Mouse (Mus musculus) lung, embryonic 15.5 days (tissue): ENCODE measurements around the gene Slc4a4. TPM values are rescaled to one million over a fixed set of nuclear protein-coding genes. Genes with fewer than 3 reads are reported as not detected.

ENCODE experiments used
- ATAC-seq: fragments of 200-750 bp; cut with Nextera tagmentation; 2 replicates; pipeline ENCODE4 v1.8.0; 2017; ENCODE audit warnings: moderate number of reproducible peaks, borderline replicate concordance; ENCODE audit not compliant: low FRiP score, low TSS enrichment; ENCODE audit errors: extremely low read depth
- H3K27ac ChIP-seq: fragments of 300-500 bp; sonication (generic); 2 replicates; pipeline ENCODE4 v1.5.1; 2015; ENCODE audit warnings: moderate library complexity, mild to moderate bottlenecking, inconsistent platforms
- H3K27me3 ChIP-seq: fragments of 300-500 bp; sonication (generic); 2 replicates; pipeline ENCODE4 v1.6.1; 2015; ENCODE audit warnings: inconsistent platforms
- H3K36me3 ChIP-seq: fragments of 300-500 bp; sonication (generic); 2 replicates; pipeline ENCODE4 v1.6.1; 2015; ENCODE audit warnings: inconsistent platforms
- H3K4me1 ChIP-seq: fragments of 300-500 bp; sonication (generic); 2 replicates; pipeline ENCODE4 v1.6.1; 2015; ENCODE audit warnings: inconsistent platforms
- H3K4me2 ChIP-seq: fragments of 300-500 bp; sonication (generic); 2 replicates; pipeline ENCODE4 v1.6.1; 2015; ENCODE audit warnings: inconsistent platforms, mild to moderate bottlenecking, moderate library complexity
- H3K4me3 ChIP-seq: fragments of 300-500 bp; sonication (generic); 2 replicates; pipeline ENCODE4 v1.5.1; 2015; ENCODE audit warnings: mild to moderate bottlenecking, inconsistent platforms
- H3K9ac ChIP-seq: fragments of 300-500 bp; sonication (generic); 2 replicates; pipeline ENCODE4 v1.6.1; 2015; ENCODE audit warnings: inconsistent platforms
- H3K9me3 ChIP-seq: fragments of 300-500 bp; sonication (generic); 2 replicates; pipeline ENCODE4 v1.6.1; 2016; ENCODE audit warnings: inconsistent platforms
- WGBS: fragments of 180-500 bp; shearing (Covaris S2); methylation state at CpG from one replicate; pipeline ENCODE4 v1.1.7; 2015; 5-methylcytosine and 5-hydroxymethylcytosine counted together
- polyA plus RNA-seq: library from polyadenylated mRNA; unstranded; fragments of >200 nt; fragmentation: Nextera tagmentation; extraction: Ambion mirVana; gene quantifications from 2 replicates; pipeline ENCODE4 v1.2.1, GENCODE M21; 2015

The Slc4a4 gene
- polyA plus RNA-seq, 1 experiment from 2014 or later, result 5.4 TPM

DNA sequence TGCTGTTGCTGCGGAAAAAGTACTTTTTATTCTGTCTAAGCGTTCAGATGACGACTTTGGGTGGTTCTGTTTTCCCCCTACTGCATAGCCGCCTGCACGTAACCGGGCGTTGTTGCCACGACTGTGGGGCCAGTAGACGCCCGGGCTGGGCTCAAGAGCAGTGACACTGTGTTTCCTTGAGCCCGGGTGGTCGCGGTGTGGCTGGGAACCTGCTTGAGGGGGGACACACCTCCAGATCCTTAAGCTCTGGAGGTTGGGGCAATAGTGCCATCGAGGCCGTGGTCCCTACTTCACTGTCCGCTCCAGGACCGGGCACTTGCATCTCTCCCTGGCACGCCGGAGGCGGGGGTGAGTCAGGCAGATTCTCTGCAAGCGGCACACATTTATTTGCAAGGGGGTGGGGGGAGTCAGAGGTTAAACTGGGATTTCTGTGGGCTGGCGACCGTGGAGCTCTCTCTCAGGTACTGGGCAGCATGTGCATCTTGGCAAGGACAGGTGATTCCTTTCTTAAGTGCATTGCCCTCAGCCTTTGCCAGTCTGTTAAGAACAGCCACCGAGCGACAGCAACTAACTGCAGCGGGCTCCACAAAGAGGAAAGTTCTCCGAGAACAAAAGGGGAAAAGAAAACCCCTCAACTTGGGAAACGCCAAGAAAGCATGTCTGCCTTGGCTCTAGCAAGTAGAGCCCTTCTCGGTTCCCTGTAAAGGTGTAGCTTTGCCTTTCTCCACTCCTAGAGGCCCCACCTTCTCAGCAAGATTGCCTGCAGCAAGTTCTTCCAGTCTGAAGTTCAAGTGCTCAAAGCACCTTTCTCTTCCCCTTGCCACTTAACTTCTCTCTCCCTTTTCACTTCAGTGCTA lies 1.2 kb downstream of the Slc4a4 start:
- Histone ChIP-seq H3K27ac (peak overlapping the region; percentile 71), H3K4me3 (peak overlapping the region; percentile 91), H3K4me2 (peak overlapping the region; percentile 93), H3K9ac (peak overlapping the region; percentile 81), H3K9me3 (no peaks in the 10 kb centered on the region), H3K36me3 (no peaks in the 10 kb centered on the region), H3K4me1 (peaks cover 5% of the 10 kb centered on the region; the same call in 1 of the 2 replicates), H3K27me3 (peaks cover 2% of the 10 kb centered on the region; the same call in 1 of the 2 replicates)
- ATAC-seq, result peak; percentile 16; the same call in 1 of the 2 replicates
- under 1% methylated on average over 29 of the region's 29 CpGs for WGBS

DNA sequence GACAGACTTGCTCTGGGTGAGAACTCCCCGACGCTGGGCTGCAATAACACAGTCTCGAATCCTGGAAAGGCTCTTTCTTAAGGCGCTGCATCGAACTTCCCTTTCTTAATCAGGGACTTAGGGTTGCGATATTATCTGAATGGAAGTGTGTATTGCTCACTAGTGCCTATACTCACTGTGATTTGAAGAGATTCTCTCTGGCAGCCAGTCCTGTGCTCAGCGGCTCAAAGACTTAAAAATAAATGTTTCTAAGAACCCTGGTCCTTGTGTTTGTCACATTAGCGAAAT lies 1.7 kb downstream of the Slc4a4 start:
- Histone ChIP-seq H3K4me1 (peaks cover 5% of the 10 kb centered on the region; the same call in 1 of the 2 replicates), H3K4me3 (peak overlapping the region; percentile 91), H3K4me2 (peak overlapping the region; percentile 93), H3K36me3 (no peaks in the 10 kb centered on the region), H3K9me3 (no peaks in the 10 kb centered on the region), H3K27ac (peak overlapping the region; percentile 71), H3K27me3 (peaks cover 2% of the 10 kb centered on the region; the same call in 1 of the 2 replicates), H3K9ac (peak overlapping the region; percentile 81)
- 23% methylated on average over 8 of the region's 8 CpGs for WGBS
- no peak for ATAC-seq

DNA sequence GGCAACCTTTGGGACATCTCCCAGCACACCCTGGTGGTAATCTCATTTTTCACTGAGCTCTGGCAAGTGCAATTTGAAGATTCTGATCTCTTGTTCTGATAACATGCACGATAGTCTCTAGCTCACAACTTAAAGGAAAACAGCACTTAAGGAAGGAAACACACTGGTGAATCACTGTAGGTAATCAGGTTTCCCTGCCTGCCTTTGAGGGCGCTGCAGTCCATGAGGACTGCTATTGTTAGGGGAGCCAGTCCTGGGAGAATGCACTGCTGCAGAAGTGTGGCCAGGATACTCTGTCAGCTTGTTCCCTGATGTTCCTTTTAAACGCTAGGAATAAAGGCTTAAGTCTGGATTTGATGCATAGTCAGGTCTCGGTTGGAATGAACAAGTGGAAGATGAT lies 2.7 kb downstream of the Slc4a4 start:
- WGBS, result 30% methylated on average over 4 of the region's 4 CpGs
- peaks cover 2% of the 10 kb centered on the region; the same call in 1 of the 2 replicates for H3K27me3 ChIP-seq
- no peaks in the 10 kb centered on the region for H3K9me3 ChIP-seq
- H3K9ac ChIP-seq, result no peak overlapping the region
- no peak overlapping the region for H3K4me3 ChIP-seq
- H3K27ac ChIP-seq, result no peak overlapping the region
- no peak overlapping the region for H3K4me2 ChIP-seq
- no peaks in the 10 kb centered on the region for H3K36me3 ChIP-seq
- no peak for ATAC-seq
- H3K4me1 ChIP-seq, result peaks cover 5% of the 10 kb centered on the region; the same call in 1 of the 2 replicates

DNA sequence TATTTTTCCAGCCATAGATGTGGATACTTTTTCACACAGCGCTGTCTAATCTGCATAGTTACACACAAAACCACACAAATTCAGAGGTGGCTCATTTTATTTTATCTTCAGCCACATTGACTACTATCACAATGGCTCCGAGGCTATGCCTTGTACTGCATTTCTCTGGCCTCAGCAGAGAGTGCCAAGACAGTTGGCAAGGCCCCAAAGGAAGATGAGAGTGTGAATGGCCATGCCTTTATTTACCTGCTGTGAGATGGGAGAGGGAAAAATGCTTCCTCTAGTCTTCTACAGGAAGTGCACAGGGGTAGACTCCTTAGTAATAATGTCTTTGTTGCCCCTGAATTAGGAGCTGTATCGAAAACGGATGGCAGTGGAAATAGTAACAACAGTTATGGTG lies 3.5 kb downstream of the Slc4a4 start:
- no peak for ATAC-seq
- peaks cover 2% of the 10 kb centered on the region; the same call in 1 of the 2 replicates for H3K27me3 ChIP-seq
- 77% methylated on average over 4 of the region's 4 CpGs for WGBS
- H3K4me3 ChIP-seq, result no peak overlapping the region
- no peaks in the 10 kb centered on the region for H3K36me3 ChIP-seq
- peaks cover 5% of the 10 kb centered on the region; the same call in 1 of the 2 replicates for H3K4me1 ChIP-seq
- H3K9ac ChIP-seq, result no peak overlapping the region
- no peaks in the 10 kb centered on the region for H3K9me3 ChIP-seq
- no peak overlapping the region for H3K4me2 ChIP-seq
- no peak overlapping the region for H3K27ac ChIP-seq

- H3K4me1 ChIP-seq, result no peaks in the 10 kb centered on the region
- no peak overlapping the region for H3K27ac ChIP-seq
- no peak for ATAC-seq
- no peak overlapping the region for H3K9ac ChIP-seq
- H3K4me2 ChIP-seq, result no peak overlapping the region
- H3K9me3 ChIP-seq, result peaks cover 3% of the 10 kb centered on the region; the same call in 1 of the 2 replicates
- H3K36me3 ChIP-seq, result no peaks in the 10 kb centered on the region
- H3K4me3 ChIP-seq, result no peak overlapping the region
- H3K27me3 ChIP-seq, result no peaks in the 10 kb centered on the region
- WGBS, result 87% methylated on average over 6 of the region's 6 CpGs
Measured at GRCm38 (mm10) chr5:88896574-88896973, 10.0 kb downstream of the Slc4a4 start.

- Histone ChIP-seq H3K36me3 (no peaks in the 10 kb centered on the region), H3K27me3 (no peaks in the 10 kb centered on the region), H3K4me1 (no peaks in the 10 kb centered on the region), H3K9ac (no peak overlapping the region), H3K4me2 (no peak overlapping the region), H3K27ac (no peak overlapping the region), H3K9me3 (no peaks in the 10 kb centered on the region), H3K4me3 (no peak overlapping the region)
- WGBS, result 56% methylated on average over 4 of the region's 4 CpGs
- ATAC-seq, result no peak
Measured at GRCm38 (mm10) chr5:88903111-88903510, 16.5 kb downstream of the Slc4a4 start.

- Histone ChIP-seq H3K27me3 (no peaks in the 10 kb centered on the region), H3K9ac (no peak overlapping the region), H3K36me3 (no peaks in the 10 kb centered on the region), H3K4me1 (no peaks in the 10 kb centered on the region), H3K4me3 (no peak overlapping the region), H3K9me3 (no peaks in the 10 kb centered on the region), H3K4me2 (no peak overlapping the region), H3K27ac (no peak overlapping the region)
- no peak for ATAC-seq
- 64% methylated on average over 1 of the region's 1 CpGs for WGBS
Measured at GRCm38 (mm10) chr5:88903526-88903925, 16.9 kb downstream of the Slc4a4 start.

DNA sequence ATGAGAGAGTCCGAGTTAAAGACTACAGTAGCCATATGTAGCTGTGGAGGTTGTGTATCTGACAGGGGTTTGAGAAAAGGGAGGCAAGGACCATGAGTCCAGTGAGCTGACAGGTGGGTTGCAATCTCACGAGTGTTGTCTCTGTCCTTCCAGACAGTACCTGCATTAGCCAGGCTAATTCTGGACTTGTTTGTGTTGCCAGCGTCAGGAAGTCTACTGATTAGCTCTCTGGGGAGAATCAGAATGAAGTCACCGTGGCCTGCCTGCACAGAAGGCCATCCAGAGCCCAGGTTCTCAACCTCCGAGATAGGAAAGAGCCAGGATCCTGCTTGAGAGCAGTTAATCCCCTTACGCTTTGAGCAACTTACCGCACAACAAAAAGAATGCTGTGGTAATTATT lies 18.2 kb downstream of the Slc4a4 start:
- H3K27ac ChIP-seq, result no peak overlapping the region
- H3K27me3 ChIP-seq, result no peaks in the 10 kb centered on the region
- WGBS, result 79% methylated on average over 7 of the region's 7 CpGs

GRCm38 (mm10) chr5:88907615-88908014 lies 21.0 kb downstream of the Slc4a4 start:
- Histone ChIP-seq H3K27ac (no peak overlapping the region), H3K27me3 (no peaks in the 10 kb centered on the region), H3K4me2 (no peak overlapping the region), H3K9me3 (no peaks in the 10 kb centered on the region), H3K36me3 (no peaks in the 10 kb centered on the region), H3K9ac (no peak overlapping the region), H3K4me3 (no peak overlapping the region), H3K4me1 (no peaks in the 10 kb centered on the region)
- 89% methylated on average over 3 of the region's 3 CpGs for WGBS
- no peak for ATAC-seq

More for the DNA sequence above, 18.2 kb downstream of the Slc4a4 start:
- H3K9ac ChIP-seq, result no peak overlapping the region
- H3K4me1 ChIP-seq, result no peaks in the 10 kb centered on the region
- no peak overlapping the region for H3K4me3 ChIP-seq
- ATAC-seq, result no peak
- no peaks in the 10 kb centered on the region for H3K36me3 ChIP-seq
- no peaks in the 10 kb centered on the region for H3K9me3 ChIP-seq
- no peak overlapping the region for H3K4me2 ChIP-seq

GRCm38 (mm10) chr5:88912629-88913028 lies 26.0 kb downstream of the Slc4a4 start:
- Histone ChIP-seq H3K27me3 (no peaks in the 10 kb centered on the region), H3K36me3 (no peaks in the 10 kb centered on the region), H3K4me3 (no peak overlapping the region), H3K27ac (no peak overlapping the region), H3K4me1 (no peaks in the 10 kb centered on the region), H3K4me2 (no peak overlapping the region), H3K9me3 (no peaks in the 10 kb centered on the region), H3K9ac (no peak overlapping the region)
- no peak for ATAC-seq
- 80% methylated on average over 2 of the region's 2 CpGs for WGBS

GRCm38 (mm10) chr5:88915082-88915481 lies 28.5 kb downstream of the Slc4a4 start:
- Histone ChIP-seq H3K36me3 (no peaks in the 10 kb centered on the region), H3K27ac (no peak overlapping the region), H3K4me2 (no peak overlapping the region), H3K27me3 (no peaks in the 10 kb centered on the region), H3K9me3 (no peaks in the 10 kb centered on the region), H3K4me1 (no peaks in the 10 kb centered on the region), H3K4me3 (no peak overlapping the region), H3K9ac (no peak overlapping the region)
- no peak for ATAC-seq
- 89% methylated on average over 5 of the region's 5 CpGs for whole genome bisulfite sequencing

DNA sequence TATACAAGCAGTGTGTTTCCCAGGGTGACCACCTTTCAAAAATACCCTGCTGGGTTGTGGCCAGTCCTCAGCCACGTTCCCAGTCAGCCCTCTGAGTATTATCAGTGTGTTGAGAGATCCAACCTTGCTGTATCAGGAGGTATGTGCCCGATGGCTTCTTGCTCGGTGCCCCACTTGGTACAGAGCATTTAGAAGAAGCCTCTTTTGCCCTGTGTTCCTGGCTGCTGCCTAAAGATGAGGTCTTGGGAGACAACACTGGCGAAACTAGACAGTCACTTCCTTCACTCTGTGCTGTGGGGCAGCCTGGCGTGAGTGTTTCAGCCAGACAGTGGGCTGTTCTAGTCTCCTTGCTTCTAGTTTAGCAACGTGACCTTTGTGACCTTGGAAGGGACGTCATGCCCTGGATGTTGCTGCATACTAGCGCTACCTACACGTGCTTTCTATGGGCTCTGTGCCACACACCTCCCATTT lies 29.9 kb downstream of the Slc4a4 start:
- H3K4me3 ChIP-seq, result no peak overlapping the region
- no peak for ATAC-seq
- H3K4me2 ChIP-seq, result no peak overlapping the region
- 60% methylated on average over 9 of the region's 9 CpGs for WGBS
- H3K27me3 ChIP-seq, result no peaks in the 10 kb centered on the region
- no peak overlapping the region for H3K27ac ChIP-seq
- H3K9me3 ChIP-seq, result no peaks in the 10 kb centered on the region
- H3K9ac ChIP-seq, result no peak overlapping the region
- H3K4me1 ChIP-seq, result no peaks in the 10 kb centered on the region
- no peaks in the 10 kb centered on the region for H3K36me3 ChIP-seq
